Mouse (Mus musculus): ENCODE data around the gene Mapkapk2. TPM values are rescaled to one million over a fixed set of nuclear protein-coding genes. Genes with fewer than 3 reads are reported as not detected.
"Not testable (repeated sequence)": the region's sequence is repeated elsewhere in the genome, so short reads cannot be mapped to it uniquely, and the experiment has no call there.

Mapkapk2 gene
- polyA plus RNA-seq, 1 experiment from 2014 or later = 10.8 TPM

GRCm38 (mm10) chr1:131024900-131025842, 72.5 kb downstream of the Mapkapk2 start:
- H3K27ac ChIP-seq (ENCODE audit: low read length) = no peak overlapping the region
- 41% methylated on average over 8 of the region's 8 CpGs for WGBS (ENCODE audit: insufficient replicate concordance)
- H3K4me2 ChIP-seq (ENCODE audit: low read depth, low read length) = no peak overlapping the region
- ATAC-seq (ENCODE audit: low read depth) = peak; percentile 13; the same call in 1 of the 2 replicates
- H3K4me1 ChIP-seq (ENCODE audit: control insufficient read depth, low read depth, low read length) = peaks cover 4% of the 10 kb centered on the region; the same call in 1 of the 2 replicates
- H3K9ac ChIP-seq (ENCODE audit: low read depth, low read length) = no peak overlapping the region
- H3K4me3 ChIP-seq (ENCODE audit: low read depth, low read length) = no peak overlapping the region
- no peaks in the 10 kb centered on the region for H3K36me3 ChIP-seq (ENCODE audit: control insufficient read depth, insufficient read depth)
- no peaks in the 10 kb centered on the region for H3K9me3 ChIP-seq (replicated peaks; ENCODE audit: control insufficient read depth, low read length)
- H3K27me3 ChIP-seq (ENCODE audit: control insufficient read depth, insufficient read depth, low read depth, low read length) = no peaks in the 10 kb centered on the region

GRCm38 (mm10) chr1:131023250-131023858, 74.3 kb downstream of the Mapkapk2 start:
- H3K27me3 ChIP-seq (ENCODE audit: control insufficient read depth, insufficient read depth, low read depth, low read length); H3K4me3 ChIP-seq (ENCODE audit: low read depth, low read length); H3K36me3 ChIP-seq (ENCODE audit: control insufficient read depth, insufficient read depth); H3K9ac ChIP-seq (ENCODE audit: low read depth, low read length); H3K27ac ChIP-seq (ENCODE audit: low read length); H3K4me1 ChIP-seq (ENCODE audit: control insufficient read depth, low read depth, low read length); H3K9me3 ChIP-seq (replicated peaks; ENCODE audit: control insufficient read depth, low read length); H3K4me2 ChIP-seq (ENCODE audit: low read depth, low read length); ATAC-seq (ENCODE audit: low read depth): not testable (repeated sequence)
- WGBS (ENCODE audit: insufficient replicate concordance) = 56% methylated on average over 4 of the region's 4 CpGs

- H3K36me3 ChIP-seq (ENCODE audit: control insufficient read depth, insufficient read depth) = no peaks in the 10 kb centered on the region
- H3K9me3 ChIP-seq (replicated peaks; ENCODE audit: control insufficient read depth, low read length) = no peaks in the 10 kb centered on the region
- no peak overlapping the region for H3K9ac ChIP-seq (ENCODE audit: low read depth, low read length)
- H3K27me3 ChIP-seq (ENCODE audit: control insufficient read depth, insufficient read depth, low read depth, low read length) = no peaks in the 10 kb centered on the region
- peaks cover 4% of the 10 kb centered on the region; the same call in 1 of the 2 replicates for H3K4me1 ChIP-seq (ENCODE audit: control insufficient read depth, low read depth, low read length)
- no peak for ATAC-seq (ENCODE audit: low read depth)
- no peak overlapping the region for H3K27ac ChIP-seq (ENCODE audit: low read length)
- 58% methylated on average over 5 of the region's 5 CpGs for WGBS (ENCODE audit: insufficient replicate concordance)
- H3K4me2 ChIP-seq (ENCODE audit: low read depth, low read length) = no peak overlapping the region
- H3K4me3 ChIP-seq (ENCODE audit: low read depth, low read length) = no peak overlapping the region
Observed at GRCm38 (mm10) chr1:131022591-131023249, 74.9 kb downstream of the Mapkapk2 start.

- ATAC-seq (ENCODE audit: low read depth) = no peak
- WGBS (ENCODE audit: insufficient replicate concordance) = 50% methylated on average over 11 of the region's 11 CpGs
- H3K27ac ChIP-seq (ENCODE audit: low read length) = no peak overlapping the region
Observed at GRCm38 (mm10) chr1:131021900-131022590, 75.6 kb downstream of the Mapkapk2 start.

GRCm38 (mm10) chr1:131021438-131021837, 76.2 kb downstream of the Mapkapk2 start:
- Histone ChIP-seq H3K4me1 (ENCODE audit: control insufficient read depth, low read depth, low read length) (peaks cover 4% of the 10 kb centered on the region; the same call in 1 of the 2 replicates), H3K4me3 (ENCODE audit: low read depth, low read length) (no peak overlapping the region), H3K9me3 (replicated peaks; ENCODE audit: control insufficient read depth, low read length) (no peaks in the 10 kb centered on the region), H3K4me2 (ENCODE audit: low read depth, low read length) (no peak overlapping the region), H3K27ac (ENCODE audit: low read length) (no peak overlapping the region), H3K9ac (ENCODE audit: low read depth, low read length) (no peak overlapping the region), H3K27me3 (ENCODE audit: control insufficient read depth, insufficient read depth, low read depth, low read length) (no peaks in the 10 kb centered on the region), H3K36me3 (ENCODE audit: control insufficient read depth, insufficient read depth) (no peaks in the 10 kb centered on the region)
- WGBS (ENCODE audit: insufficient replicate concordance) = 33% methylated on average over 9 of the region's 9 CpGs
- no peak for ATAC-seq (ENCODE audit: low read depth)

More at GRCm38 (mm10) chr1:131021900-131022590, 75.6 kb downstream of the Mapkapk2 start:
- H3K4me1 ChIP-seq (ENCODE audit: control insufficient read depth, low read depth, low read length) = peaks cover 4% of the 10 kb centered on the region; the same call in 1 of the 2 replicates
- H3K4me2 ChIP-seq (ENCODE audit: low read depth, low read length) = no peak overlapping the region
- no peaks in the 10 kb centered on the region for H3K36me3 ChIP-seq (ENCODE audit: control insufficient read depth, insufficient read depth)
- no peak overlapping the region for H3K9ac ChIP-seq (ENCODE audit: low read depth, low read length)
- H3K4me3 ChIP-seq (ENCODE audit: low read depth, low read length) = no peak overlapping the region
- H3K27me3 ChIP-seq (ENCODE audit: control insufficient read depth, insufficient read depth, low read depth, low read length) = no peaks in the 10 kb centered on the region
- H3K9me3 ChIP-seq (replicated peaks; ENCODE audit: control insufficient read depth, low read length) = no peaks in the 10 kb centered on the region

GRCm38 (mm10) chr1:131020425-131021310, 77.0 kb downstream of the Mapkapk2 start:
- H3K4me1 ChIP-seq (ENCODE audit: control insufficient read depth, low read depth, low read length) = peaks cover 4% of the 10 kb centered on the region; the same call in 1 of the 2 replicates
- H3K36me3 ChIP-seq (ENCODE audit: control insufficient read depth, insufficient read depth) = no peaks in the 10 kb centered on the region
- 24% methylated on average over 12 of the region's 12 CpGs for WGBS (ENCODE audit: insufficient replicate concordance)
- no peaks in the 10 kb centered on the region for H3K9me3 ChIP-seq (replicated peaks; ENCODE audit: control insufficient read depth, low read length)
- no peaks in the 10 kb centered on the region for H3K27me3 ChIP-seq (ENCODE audit: control insufficient read depth, insufficient read depth, low read depth, low read length)
- no peak overlapping the region for H3K9ac ChIP-seq (ENCODE audit: low read depth, low read length)
- no peak overlapping the region for H3K4me3 ChIP-seq (ENCODE audit: low read depth, low read length)
- no peak for ATAC-seq (ENCODE audit: low read depth)
- H3K27ac ChIP-seq (ENCODE audit: low read length) = no peak overlapping the region
- H3K4me2 ChIP-seq (ENCODE audit: low read depth, low read length) = no peak overlapping the region

- WGBS (ENCODE audit: insufficient replicate concordance) = 48% methylated on average over 8 of the region's 8 CpGs
- no peaks in the 10 kb centered on the region for H3K4me1 ChIP-seq (ENCODE audit: control insufficient read depth, low read depth, low read length)
- H3K27me3 ChIP-seq (ENCODE audit: control insufficient read depth, insufficient read depth, low read depth, low read length) = no peaks in the 10 kb centered on the region
- no peak for ATAC-seq (ENCODE audit: low read depth)
- no peak within 1 kb of the TSS for H3K9ac ChIP-seq (ENCODE audit: low read depth, low read length)
- H3K4me3 ChIP-seq (ENCODE audit: low read depth, low read length) = no peak within 1 kb of the TSS
- H3K9me3 ChIP-seq (replicated peaks; ENCODE audit: control insufficient read depth, low read length) = no peaks in the 10 kb centered on the region
- H3K4me2 ChIP-seq (ENCODE audit: low read depth, low read length) = no peak within 1 kb of the TSS
- no peaks in the 10 kb centered on the region for H3K36me3 ChIP-seq (ENCODE audit: control insufficient read depth, insufficient read depth)
- no peak within 1 kb of the TSS for H3K27ac ChIP-seq (ENCODE audit: low read length)
Observed at GRCm38 (mm10) chr1:131019492-131020098, 78.0 kb downstream of the Mapkapk2 start, which contains the start of gene Il10. TSS of gene Il10 (plus strand) at chr1:131019845.

All from liver, embryonic 16.5 days (tissue).